8 mouse cellular contexts compared by ENCODE assay signal in the genomic region with DNA sequence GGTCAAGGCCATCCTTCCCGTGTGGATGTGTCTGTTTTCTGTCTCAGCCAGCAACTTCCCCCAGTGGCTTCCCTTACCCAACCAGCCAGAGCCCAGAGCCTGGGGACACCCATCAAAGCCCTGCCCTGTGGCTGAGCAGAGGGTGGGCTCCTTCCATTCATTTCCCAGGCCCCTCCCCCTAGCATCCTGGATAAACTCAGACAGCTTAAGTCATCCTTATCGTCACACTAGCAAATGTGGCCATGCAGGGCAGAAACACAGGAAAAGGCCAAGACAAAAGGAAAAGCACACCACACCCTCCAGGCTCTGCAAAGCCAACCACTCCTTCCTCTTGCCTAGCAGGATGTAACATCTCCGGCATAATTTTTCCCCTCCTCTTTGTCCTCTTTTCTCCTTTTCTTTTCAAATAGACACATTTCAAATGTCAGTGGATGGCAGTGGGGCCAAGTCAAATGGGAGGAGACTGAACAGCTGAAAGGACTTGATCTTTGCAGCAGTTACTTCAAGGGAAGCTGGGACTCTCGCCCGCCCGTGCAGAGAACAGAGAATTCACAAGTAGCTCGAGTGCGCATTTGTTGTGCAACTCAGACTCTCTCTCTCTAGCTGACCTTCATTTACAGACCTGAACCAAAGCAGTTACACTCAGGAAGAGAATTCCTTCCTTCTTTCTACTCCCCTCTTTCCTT. TPM values are rescaled to one million over a fixed set of nuclear protein-coding genes. Genes with fewer than 3 reads are reported as not detected.
DNase-seq lines count a peak whose midpoint lies in the region; ATAC-seq and TF ChIP-seq lines count a peak whose summit lies in the region.
"Had no signal": no experiment of that assay in that cellular context is flagged by ENCODE, and none has a peak within 500 bp of the region (broad histone marks: within the 10 kb centered on the region; RNA-seq: fewer than 3 reads in every experiment).

No protein-coding gene starts in this region.

- H3K4me2 ChIP-seq in heart, postnatal 0 days (ENCODE audit: low read depth, low read length) = no peak overlapping the region
- no peak overlapping the region for H3K4me2 ChIP-seq in midbrain, embryonic 13.5 days (replicated peaks)
- H3K4me2 ChIP-seq in forebrain, embryonic 16.5 days (ENCODE audit: low read length) = no peak overlapping the region

- no peaks in the 10 kb centered on the region for H3K4me1 ChIP-seq in bone marrow, adult 2 months (ENCODE audit: control insufficient read depth, insufficient read depth, low read length)
- H3K4me1 ChIP-seq in heart, postnatal 0 days (ENCODE audit: control insufficient read depth, insufficient read depth) = no peaks in the 10 kb centered on the region
- H3K4me1 ChIP-seq in midbrain, embryonic 13.5 days (replicated peaks) = peaks cover 8% of the 10 kb centered on the region
- no peaks in the 10 kb centered on the region for H3K4me1 ChIP-seq in forebrain, embryonic 16.5 days (replicated peaks; ENCODE audit: control insufficient read depth, insufficient read depth, low read length)

- no peaks in the 10 kb centered on the region for H3K9me3 ChIP-seq in heart, postnatal 0 days (replicated peaks; ENCODE audit: control insufficient read depth, low read length)
- H3K9me3 ChIP-seq in midbrain, embryonic 13.5 days = no peaks in the 10 kb centered on the region
- no peaks in the 10 kb centered on the region; the same call in 1 of the 2 replicates for H3K9me3 ChIP-seq in forebrain, embryonic 16.5 days (ENCODE audit: control insufficient read depth, low read length)

- peak; percentile 52 for DNase-seq in WW6 (ENCODE audit: low read depth, low spot score)
- DNase-seq in heart, postnatal 0 days (ENCODE audit: low spot score) = peak; percentile 68
- DNase-seq in kidney, postnatal 4 days = peak; percentile 40 to 61

- TF ChIP-seq CTCF in bone marrow, adult 2 months (IDR thresholded peaks at IDR 0.05; ENCODE audit: control insufficient read depth, insufficient read depth, low read length) = no peak
- no peak for TF ChIP-seq CTCF in heart, postnatal 0 days (IDR thresholded peaks at IDR 0.05; ENCODE audit: low read depth)

- peak; percentile 86 for ATAC-seq in heart, postnatal 0 days (ENCODE audit: insufficient read depth, low read depth)
- peak; percentile 63; the same call in 1 of the 2 replicates for ATAC-seq in midbrain, embryonic 13.5 days
- ATAC-seq in forebrain, embryonic 16.5 days = no peak
- no peak for ATAC-seq in erythroblast, adult 5-6 weeks (replicated peaks; ENCODE audit: low FRiP score, poor library complexity, severe bottlenecking)

- peak; percentile 59; the same call in 1 of the 2 replicates for TF ChIP-seq EP300 in heart, postnatal 0 days (IDR thresholded peaks at IDR 0.05; ENCODE audit: low read depth)

- 42% methylated on average over 8 of the region's 8 CpGs for WGBS in bone marrow, adult 2 months
- 44% methylated on average over 8 of the region's 8 CpGs for WGBS in heart, postnatal 0 days
- 33% methylated on average over 8 of the region's 8 CpGs for WGBS in midbrain, embryonic 13.5 days
- WGBS in forebrain, embryonic 16.5 days = 53% methylated on average over 8 of the region's 8 CpGs

- no peaks in the 10 kb centered on the region for H3K27me3 ChIP-seq in heart, postnatal 0 days (ENCODE audit: control insufficient read depth, insufficient read depth, low read length)
- no peaks in the 10 kb centered on the region for H3K27me3 ChIP-seq in midbrain, embryonic 13.5 days
- H3K27me3 ChIP-seq in forebrain, embryonic 16.5 days (replicated peaks; ENCODE audit: control insufficient read depth, insufficient read depth, low read length) = no peaks in the 10 kb centered on the region
- H3K27me3 ChIP-seq: megakaryocyte, embryonic 14.5 days had no signal

- H3K4me3 ChIP-seq in bone marrow, adult 2 months (replicated peaks; ENCODE audit: control insufficient read depth, low read depth, low read length) = no peak overlapping the region
- H3K4me3 ChIP-seq in heart, postnatal 0 days (ENCODE audit: low read depth, low read length) = no peak overlapping the region
- H3K4me3 ChIP-seq in midbrain, embryonic 13.5 days (replicated peaks) = no peak overlapping the region
- no peak overlapping the region for H3K4me3 ChIP-seq in forebrain, embryonic 16.5 days (replicated peaks; ENCODE audit: low read length)
- H3K4me3 ChIP-seq: megakaryocyte, embryonic 14.5 days had no signal

- TF ChIP-seq POLR2A in bone marrow, adult 2 months (IDR thresholded peaks at IDR 0.05; ENCODE audit: borderline replicate concordance, control insufficient read depth, low read depth, low read length) = no peak

- no peaks in the 10 kb centered on the region for H3K36me3 ChIP-seq in heart, postnatal 0 days (replicated peaks; ENCODE audit: control insufficient read depth, insufficient read depth, low read length)
- no peaks in the 10 kb centered on the region for H3K36me3 ChIP-seq in midbrain, embryonic 13.5 days
- H3K36me3 ChIP-seq in forebrain, embryonic 16.5 days (ENCODE audit: control insufficient read depth, insufficient read depth) = no peaks in the 10 kb centered on the region

- H3K27ac ChIP-seq in bone marrow, adult 2 months (ENCODE audit: control insufficient read depth, insufficient read depth, low read depth, low read length, poor library complexity) = peak overlapping the region; percentile 58
- H3K27ac ChIP-seq in heart, postnatal 0 days (ENCODE audit: low read depth) = peak overlapping the region; percentile 73
- H3K27ac ChIP-seq in midbrain, embryonic 13.5 days = 0 out of 2 replicates have a peak overlapping the region, but pooled peaks have one; percentile 6
- no peak overlapping the region for H3K27ac ChIP-seq in forebrain, embryonic 16.5 days (ENCODE audit: low read length)

- no peak overlapping the region for H3K9ac ChIP-seq in heart, postnatal 0 days (replicated peaks; ENCODE audit: low read depth, low read length)
- H3K9ac ChIP-seq in midbrain, embryonic 13.5 days (replicated peaks) = no peak overlapping the region
- no peak overlapping the region for H3K9ac ChIP-seq in forebrain, embryonic 16.5 days (replicated peaks; ENCODE audit: low read depth, low read length)

RNA-seq across cellular contexts. Expression of a gene that starts 38.0 kb away (rescaled TPM):
- polyA plus RNA-seq in bone marrow, adult 2 months (2011; ENCODE audit: insufficient read depth, insufficient read length, low replicate concordance, missing spikeins) = 2.1 and 3.2 TPM in 2 replicates
- total RNA-seq in heart, postnatal 0 days (2014; rRNA removed; ENCODE audit: low replicate concordance) = 12.8 and 20.2 TPM in 2 replicates
- 5.2 and 5.4 TPM in 2 replicates for polyA plus RNA-seq in heart, postnatal 0 days (2015; fragmentation: Nextera tagmentation; extraction: Ambion mirVana)
- 15.9 and 18.7 TPM in 2 replicates for polyA plus RNA-seq in midbrain, embryonic 13.5 days (2015; fragmentation: Nextera tagmentation; extraction: Ambion mirVana)
- 31.1 and 43.9 TPM in 2 replicates for polyA plus RNA-seq in forebrain, embryonic 16.5 days (2015; fragmentation: Nextera tagmentation; extraction: Ambion mirVana)
- 0.42 and 0.96 TPM in 2 replicates for total RNA-seq in erythroblast, adult 5-6 weeks (2015; ENCODE audit: low replicate concordance)
- 0.43 and 0.56 TPM in 2 replicates for total RNA-seq in erythroblast, adult 5-6 weeks (2017; ENCODE audit: low replicate concordance)

Comparison
In these comparisons a context has a peak if more than half of its experiments do, and no peak if none do; other contexts are left out.
1. ATAC-seq: peak in heart, postnatal 0 days (single experiment) and midbrain, embryonic 13.5 days (single experiment); none in forebrain, embryonic 16.5 days (single experiment) and erythroblast, adult 5-6 weeks (single experiment).
2. Peak in every context shown above with its lines, with median percentiles within 50 percentile points of each other: DNase-seq.